Mouse (Mus musculus) T-helper 17 cell (primary cell): ENCODE measurements at regions not wholly inside any gene's neighbourhood (a gene's known extent, or its start where the extent isn't known, plus 50 kb on each side); places are given as distances from the start of the nearest gene placed in this dataset.

Source experiments
- in situ Hi-C, 2 experiments: fragments of 300-600 bp; cut with MboI, MseI; formaldehyde crosslinking; loops; 1 replicate in 1 of 2; 2 replicates in 1 of 2; pipeline ENCODE4 v1.15.1; 2025; ENCODE audit warnings: high pct_unique_total_duplicates in 2 of 2

DNA sequence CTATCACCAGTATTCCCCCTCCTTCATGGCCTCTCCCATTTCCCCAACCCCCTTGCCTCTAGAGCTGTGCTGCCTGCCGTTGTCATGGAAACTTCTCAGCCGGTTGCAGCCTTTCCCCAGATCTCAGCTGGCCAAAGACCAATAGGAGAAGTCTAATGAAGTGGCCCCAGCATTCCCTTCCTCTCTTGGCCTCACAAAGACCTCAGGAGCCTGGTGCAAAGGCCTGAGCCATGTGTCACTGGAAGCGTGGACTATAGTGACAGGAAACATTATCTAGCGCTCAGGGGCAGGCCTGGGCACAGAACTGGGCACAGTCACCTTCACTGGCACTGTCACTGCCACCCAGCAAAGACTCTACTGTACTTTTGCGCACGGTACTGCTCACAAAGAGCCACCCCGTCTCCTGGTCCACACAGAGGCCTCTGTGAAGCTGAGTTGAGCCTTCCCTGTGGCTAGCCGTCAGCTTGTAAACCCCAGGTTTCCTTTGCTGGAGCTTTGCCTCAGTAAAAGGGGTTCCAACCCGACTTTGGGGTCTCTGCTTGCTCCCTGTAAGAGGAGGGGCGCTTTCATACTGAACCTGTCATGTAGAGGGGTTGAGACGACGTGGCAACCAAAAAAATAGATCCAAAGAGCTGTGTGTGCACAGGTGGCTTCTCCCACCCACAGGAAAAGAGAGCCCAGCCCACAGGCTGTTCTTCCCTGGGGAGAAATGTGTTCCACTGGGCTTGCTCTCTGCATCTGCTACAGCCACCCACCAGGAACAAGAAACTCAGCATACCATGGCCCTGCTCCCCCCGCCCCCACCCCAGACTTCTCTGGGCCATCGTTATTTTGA lies 282.5 kb upstream of the Gjb5 start:
- in situ Hi-C loops: no loop called here

- in situ Hi-C loops: no loop called here
Observed at GRCm38 (mm10) chr4:127639765-127640164, 281.8 kb upstream of the Gjb5 start.

DNA sequence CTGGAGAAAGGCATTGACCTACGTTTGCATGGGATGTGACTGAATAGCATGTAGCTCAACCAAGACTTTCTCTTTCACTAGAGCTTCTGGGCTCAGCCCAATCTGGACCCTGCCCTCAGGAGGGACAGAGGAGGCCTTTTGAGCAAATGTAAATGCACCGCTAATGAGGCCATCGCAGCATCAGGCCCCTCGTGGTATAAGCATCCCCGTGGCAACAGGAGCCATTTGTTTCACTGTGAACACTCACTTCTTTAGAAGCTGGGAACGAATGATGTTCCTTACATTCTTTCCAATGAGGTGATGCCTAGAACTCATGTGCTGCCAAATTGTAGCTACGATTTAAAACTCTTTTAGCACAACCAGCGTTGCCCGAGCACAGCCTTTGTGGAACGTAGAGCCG lies 279.0 kb upstream of the Gjb5 start:
- in situ Hi-C loops: no loop called here

- in situ Hi-C loops: no loop called here
Observed at GRCm38 (mm10) chr4:127635262-127635661, 277.3 kb upstream of the Gjb5 start.

GRCm38 (mm10) chr4:127619870-127620269 lies 261.9 kb upstream of the Gjb5 start:
- in situ Hi-C loops: no loop called here

DNA sequence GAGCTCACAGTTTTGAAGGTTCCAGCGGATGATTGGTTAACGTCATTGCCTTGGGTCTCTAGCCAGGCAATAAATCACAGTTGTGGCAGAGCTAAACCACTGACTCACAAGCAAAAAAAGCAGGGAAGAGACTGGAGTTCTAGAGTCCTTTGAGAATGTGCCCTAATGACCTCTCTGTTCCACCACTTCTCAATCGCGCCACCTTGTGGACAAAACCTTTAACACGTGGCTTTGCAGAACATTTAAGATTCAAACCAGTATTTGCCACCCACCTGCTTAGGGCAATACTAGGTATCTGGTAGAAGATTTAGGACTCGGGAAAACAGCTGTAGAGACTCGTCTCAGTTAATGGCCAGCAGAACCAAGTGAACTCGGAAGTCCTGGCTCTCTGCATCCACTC lies 254.8 kb upstream of the Gjb5 start:
- in situ Hi-C loops: loop anchor here in 1 of 2 experiments (5.0 kb wide), 1 partner anchor 230 kb away; no protein-coding TSS in a partner anchor

DNA sequence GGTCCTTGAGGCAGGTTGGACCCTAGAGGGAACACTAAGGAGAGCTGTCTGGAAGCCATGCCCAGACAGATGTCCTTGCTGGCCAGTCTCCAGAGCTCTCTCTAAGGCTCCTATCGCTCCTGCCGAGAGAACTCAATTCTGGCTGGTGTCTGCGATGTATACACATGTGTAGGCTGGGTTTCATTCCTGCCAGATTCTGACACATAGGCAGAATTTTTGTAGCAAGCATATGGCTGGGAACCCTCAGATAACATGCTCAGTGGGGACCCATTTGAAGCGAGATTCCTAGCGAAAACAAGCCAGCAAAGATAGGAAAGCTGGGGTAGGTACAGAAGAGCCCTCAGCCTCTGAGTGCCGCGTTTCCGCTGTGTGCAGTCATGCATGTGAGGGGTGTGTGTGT lies 242.9 kb upstream of the Gjb5 start:
- in situ Hi-C loops: no loop called here

DNA sequence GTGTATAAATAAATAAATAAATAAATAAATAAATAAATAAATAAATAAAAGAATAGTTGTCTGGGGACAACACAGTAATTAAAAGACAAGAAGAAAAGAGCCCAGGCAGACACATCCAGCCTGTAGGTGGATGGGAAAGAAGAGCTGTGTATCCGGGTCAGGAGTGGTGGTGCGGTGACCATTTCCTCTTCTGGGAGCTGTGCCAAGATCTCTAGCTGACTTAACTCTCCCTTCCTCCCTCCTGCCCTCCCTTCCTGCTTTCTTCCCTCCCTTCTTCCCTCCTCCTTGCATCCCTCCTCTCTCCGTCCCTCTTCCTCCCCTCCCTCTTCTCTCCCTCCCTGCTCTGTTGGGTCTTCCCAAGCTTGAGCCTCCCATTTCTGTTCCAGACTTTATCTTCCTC lies 240.6 kb upstream of the Gjb5 start:
- in situ Hi-C loops: no loop called here

DNA sequence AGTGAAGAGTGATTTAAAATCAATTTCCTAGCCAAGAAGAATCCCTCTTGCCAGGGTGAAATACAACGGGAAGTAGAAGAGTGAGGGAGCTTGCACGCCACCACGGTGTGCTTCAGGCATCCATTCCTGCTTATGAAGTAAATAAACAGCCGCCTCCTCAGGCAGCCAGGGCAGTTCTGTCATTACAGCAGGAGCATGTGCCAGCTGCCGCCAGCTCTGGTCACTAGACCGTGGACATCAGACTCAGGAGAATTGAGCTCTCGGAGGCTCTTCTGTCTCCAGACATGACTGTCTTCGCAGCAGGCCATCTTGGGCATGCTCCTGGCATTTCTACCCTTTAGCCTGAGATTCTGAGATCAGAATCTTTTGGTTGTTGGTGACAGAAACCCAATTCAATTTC lies 236.1 kb upstream of the Gjb5 start:
- in situ Hi-C loops: no loop called here

DNA sequence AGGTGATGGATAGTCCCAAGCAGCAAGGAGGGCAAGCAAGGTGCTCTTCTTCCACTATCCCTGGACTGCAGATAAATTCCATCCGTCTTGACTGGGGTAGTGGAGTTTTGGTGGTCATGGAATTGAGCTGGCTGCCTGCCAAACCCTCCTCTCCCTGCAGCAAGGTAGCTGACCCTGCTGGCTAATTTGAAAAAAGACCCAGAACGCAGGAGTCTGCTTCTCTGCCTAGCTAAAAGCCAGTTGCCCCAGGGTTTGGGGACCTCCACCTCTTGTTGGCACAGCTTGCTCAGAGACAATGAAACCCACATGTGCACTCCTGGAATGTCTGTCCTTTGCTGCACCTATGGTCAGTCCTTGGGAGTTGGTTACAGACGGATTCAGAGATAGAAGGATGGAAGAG lies 233.6 kb upstream of the Gjb5 start:
- in situ Hi-C loops: no loop called here

DNA sequence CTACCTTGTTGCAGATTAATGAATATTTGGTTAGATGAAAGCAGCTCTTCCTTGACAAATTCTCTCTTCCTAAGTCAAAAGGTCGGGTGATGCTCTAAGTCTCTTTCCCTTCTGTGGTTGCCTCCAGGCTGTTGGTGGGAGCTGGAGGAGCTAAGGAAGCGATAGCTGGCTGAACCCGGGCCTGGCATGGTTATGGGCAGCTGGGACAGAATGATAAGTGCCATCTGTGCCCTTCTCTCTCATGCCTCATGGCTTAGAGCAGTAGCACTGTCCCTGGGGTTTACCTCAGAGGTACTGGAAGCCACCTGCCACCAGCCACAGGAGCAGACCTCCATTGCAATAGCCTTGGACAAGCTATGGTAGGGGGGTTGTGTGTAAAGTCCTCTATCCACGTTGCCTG lies 228.8 kb upstream of the Gjb5 start:
- in situ Hi-C loops: no loop called here

DNA sequence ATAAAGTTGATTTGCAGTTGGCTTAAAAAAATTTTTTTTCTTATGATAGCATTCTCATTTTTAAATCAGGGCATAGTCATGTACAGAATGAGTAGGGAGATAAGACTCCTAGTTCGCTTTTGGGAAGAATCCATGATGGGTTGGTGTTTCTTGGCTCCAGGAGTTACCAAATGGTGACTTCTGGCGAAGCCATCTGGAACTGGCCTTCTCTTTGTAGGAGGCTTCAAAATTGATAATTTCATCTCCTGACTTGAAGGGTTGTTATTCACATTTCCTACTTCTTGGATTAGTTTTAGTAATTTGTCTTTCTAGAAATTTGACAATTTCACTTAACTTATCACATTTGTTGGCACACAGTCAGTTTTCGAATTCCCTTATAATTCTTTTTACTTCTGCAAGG lies 218.5 kb upstream of the Gjb5 start:
- in situ Hi-C loops: no loop called here

DNA sequence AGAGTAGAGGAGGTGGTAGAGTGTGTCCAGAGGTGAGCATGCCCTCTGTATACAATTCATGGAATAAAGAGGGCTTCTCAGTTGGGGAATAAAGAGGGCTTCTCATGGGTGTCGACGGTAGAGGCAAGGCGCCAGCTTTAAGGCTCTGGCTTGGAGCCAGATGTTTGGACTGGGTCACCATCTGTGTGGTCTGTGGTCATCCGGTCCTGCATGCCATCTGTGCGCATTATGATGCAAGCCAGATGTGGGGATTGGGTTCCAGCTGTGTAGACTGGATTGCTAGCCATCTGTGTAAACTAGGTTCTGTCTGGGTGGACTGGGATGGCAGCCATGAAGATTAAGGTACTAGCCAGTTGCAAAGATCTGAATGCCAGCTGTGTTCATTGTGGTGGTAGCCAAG lies 204.6 kb upstream of the Gjb5 start:
- in situ Hi-C loops: no loop called here

DNA sequence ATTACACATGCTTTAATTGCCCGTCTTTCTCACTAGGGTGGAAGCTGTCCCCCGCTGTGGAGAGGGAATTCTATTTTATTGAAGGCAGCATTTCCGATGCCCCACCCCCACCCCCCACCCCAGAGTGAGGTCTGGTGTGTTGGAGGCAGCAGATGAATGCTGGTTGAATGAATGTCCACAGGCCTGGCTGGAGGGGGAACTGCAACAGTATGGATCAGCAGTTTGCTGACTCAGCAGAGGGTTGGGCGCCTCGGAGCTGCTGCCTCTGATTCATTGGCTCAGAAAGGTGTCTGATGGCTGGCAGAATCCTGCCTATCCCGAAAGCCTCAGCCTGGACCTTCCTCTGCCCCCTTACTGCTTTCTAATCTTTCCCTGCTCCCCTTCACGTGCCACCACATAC lies 200.6 kb upstream of the Gjb5 start:
- in situ Hi-C loops: no loop called here

GRCm38 (mm10) chr4:127552456-127553225 lies 194.7 kb upstream of the Gjb5 start:
- in situ Hi-C loops: no loop called here

GRCm38 (mm10) chr4:127549581-127549980 lies 191.6 kb upstream of the Gjb5 start:
- in situ Hi-C loops: no loop called here

DNA sequence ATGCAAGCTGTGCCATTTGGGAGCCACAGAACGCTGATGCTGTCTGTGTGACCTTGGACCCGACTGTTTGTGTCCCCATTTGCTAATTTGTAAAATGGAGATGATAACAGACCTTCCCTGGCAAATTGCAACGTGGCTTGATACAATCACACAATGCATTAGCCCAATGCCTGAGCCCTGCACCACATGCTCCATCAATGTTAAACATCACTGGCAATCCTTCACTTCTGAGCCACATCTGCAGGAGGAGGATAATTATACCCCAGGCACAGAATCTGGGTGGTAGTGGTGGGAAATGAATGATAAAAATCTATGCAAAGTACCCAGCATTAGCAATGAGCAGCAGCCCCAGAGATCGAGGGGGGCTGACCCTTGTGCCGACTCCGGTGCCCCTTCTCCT lies 191.0 kb upstream of the Gjb5 start:
- in situ Hi-C loops: no loop called here

DNA sequence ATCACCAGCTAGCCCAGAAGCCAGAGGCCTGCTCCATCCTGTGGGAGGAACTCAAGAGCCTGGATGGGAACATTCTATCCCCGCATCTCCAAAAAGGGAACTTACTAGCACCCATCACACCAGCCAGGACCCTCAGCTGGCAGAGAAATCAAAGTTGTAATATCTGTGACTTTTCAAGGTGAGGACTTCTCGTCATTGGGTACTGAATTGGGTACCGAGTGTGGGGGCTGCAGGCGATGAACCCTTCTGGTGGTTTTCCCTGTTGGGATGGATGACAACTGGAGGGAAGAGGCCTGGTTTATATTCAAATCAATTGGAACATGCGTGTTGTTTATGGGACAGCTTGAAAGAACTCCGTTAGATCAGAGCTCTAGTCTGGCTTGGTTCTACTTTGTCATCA lies 187.1 kb upstream of the Gjb5 start:
- in situ Hi-C loops: no loop called here

DNA sequence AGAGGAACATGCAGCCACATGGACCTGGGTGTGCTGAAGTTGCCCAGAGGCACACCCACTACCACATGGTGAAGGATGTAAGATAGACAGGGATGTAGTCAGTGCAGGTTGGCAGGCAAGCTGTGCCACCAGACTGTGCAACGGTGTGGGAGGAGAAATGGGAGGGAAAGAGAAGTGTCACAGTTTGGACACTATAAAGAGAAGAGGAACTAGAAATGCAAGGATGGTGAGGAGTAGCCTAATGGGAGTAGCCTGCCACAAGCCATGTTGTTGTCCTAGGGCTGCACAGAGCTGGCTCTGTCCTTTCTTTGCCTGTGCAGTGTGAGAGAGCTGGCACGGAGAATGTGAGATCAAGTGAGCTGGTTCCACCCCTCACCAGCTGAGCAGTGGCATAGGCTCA lies 185.3 kb upstream of the Gjb5 start:
- in situ Hi-C loops: no loop called here

DNA sequence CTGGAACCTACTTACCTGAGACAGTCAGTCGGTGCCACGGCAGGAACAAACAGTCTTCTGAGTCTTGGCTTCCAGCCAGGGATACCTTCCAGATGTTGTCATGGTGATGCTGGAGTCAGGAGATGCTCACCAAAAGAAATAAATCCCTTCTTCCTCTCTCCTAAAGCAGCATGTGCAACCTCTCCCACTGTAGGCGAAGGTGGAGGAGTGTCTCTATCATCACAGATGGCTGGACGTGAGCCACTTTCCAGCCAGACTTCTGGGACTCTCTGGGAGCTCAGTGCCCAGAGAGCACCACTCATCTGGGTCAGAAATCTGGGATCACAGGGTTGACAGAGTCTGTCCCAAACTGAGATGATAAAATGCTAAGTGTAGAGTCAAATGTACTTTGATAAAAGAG lies 184.8 kb upstream of the Gjb5 start:
- in situ Hi-C loops: no loop called here

DNA sequence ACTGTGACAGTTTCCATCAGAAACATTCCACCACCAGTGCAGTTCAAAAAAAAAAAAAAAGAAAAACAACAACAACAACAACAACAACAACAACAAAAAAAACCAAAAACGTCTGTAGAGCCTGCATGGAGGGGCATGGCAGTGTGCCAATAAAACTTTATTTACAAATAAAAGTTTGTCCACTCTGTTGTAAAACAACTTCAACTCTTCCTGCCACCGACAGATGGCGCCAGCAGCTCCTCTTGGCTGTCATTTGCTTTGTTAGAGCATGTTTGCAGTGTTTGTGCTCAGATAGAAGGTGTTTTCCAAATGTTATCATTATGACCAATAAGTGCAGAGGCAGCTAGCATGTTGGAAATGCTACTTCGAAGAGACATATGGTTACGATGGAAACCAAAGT lies 179.0 kb upstream of the Gjb5 start:
- in situ Hi-C loops: no loop called here

- in situ Hi-C loops: no loop called here
Observed at GRCm38 (mm10) chr4:127535630-127536029, 177.6 kb upstream of the Gjb5 start.

GRCm38 (mm10) chr4:127534411-127534810 lies 176.4 kb upstream of the Gjb5 start:
- in situ Hi-C loops: no loop called here
